Mouse (Mus musculus): ENCODE results near the gene Fscn2. TPM values are rescaled to one million over a fixed set of nuclear protein-coding genes. Genes with fewer than 3 reads are reported as not detected.

Gene Fscn2
- total RNA-seq, 2 experiments from 2014 or later = 0.33 TPM; not detected in 1

DNA sequence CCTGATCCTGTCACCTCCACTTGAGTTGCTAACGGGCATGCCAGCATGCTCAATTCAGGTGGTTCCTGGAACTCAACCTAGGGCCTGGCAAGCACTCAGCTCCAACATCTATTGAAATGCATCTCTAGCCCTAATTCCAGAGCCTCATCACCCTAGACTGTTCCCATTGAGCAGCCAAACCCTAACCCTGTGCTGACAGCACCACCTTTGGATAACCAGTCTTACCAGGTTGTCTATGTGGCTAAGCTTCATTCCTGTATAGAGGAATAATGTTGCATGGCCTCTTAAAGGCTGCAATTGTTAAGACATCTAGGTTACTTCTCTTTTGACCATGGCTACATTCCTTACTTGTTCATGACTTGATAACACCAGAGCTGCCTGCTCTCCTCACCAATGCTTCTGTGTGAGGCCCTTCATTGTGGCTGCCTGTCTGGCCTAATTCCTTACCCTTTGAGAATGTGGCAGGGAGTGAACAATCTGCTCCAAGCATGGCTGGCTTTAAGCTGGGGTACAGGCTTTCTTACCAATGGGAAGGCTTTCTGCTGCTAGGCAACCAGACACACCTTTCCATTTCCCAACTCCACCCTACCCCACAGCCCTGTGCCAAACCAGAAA lies 16.2 kb upstream of the Fscn2 start:
- DNase-seq (ENCODE audit: low spot score in 2 of 2) = peak in 1 of 2 experiments; percentile 22

DNA sequence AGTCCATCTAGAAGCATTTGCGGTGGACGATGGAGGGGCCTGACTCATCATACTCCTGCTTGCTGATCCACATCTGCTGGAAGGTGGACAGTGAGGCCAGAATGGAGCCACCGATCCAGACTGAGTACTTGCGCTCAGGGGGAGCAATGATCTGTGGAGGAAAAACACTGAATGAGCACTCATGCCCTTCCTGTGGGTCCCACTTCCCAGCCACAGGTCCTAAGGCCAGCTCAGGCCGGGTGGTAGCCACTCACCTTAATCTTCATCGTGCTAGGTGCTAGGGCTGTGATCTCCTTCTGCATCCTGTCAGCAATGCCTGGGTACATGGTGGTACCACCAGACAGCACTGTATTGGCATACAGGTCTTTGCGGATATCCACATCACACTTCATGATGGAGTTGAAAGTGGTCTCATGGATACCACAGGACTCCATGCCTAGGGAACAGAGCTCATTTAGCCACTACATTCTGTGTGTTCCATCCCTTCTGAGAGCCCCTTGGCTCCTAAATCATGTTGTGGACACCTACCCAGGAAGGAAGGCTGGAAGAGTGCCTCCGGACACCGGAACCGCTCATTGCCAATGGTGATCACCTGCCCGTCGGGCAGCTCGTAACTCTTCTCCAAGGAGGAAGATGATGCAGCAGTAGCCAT lies 14.8 kb upstream of the Fscn2 start:
- DNase-seq (ENCODE audit: low spot score in 2 of 2) = peak in 1 of 2 experiments; percentile 27

DNA sequence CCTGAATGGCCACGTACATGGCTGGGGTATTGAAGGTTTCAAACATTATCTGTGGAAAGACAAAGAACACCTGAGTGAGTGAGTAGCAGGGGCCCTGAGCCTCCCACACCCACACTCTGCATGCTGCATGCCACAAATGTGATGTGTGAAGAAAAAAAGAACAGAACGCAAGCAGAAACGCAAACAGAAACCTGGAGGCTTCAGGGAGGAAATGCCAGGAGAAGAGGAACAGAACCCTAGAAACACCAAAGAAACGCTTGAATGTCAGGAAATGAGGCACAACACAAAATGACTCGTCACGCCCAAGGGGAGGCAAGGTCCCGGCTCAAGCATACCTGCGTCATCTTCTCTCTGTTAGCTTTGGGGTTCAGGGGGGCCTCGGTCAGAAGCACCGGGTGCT lies 14.0 kb upstream of the Fscn2 start:
- DNase-seq (ENCODE audit: low spot score in 2 of 2) = peak in 1 of 2 experiments; percentile 22

DNA sequence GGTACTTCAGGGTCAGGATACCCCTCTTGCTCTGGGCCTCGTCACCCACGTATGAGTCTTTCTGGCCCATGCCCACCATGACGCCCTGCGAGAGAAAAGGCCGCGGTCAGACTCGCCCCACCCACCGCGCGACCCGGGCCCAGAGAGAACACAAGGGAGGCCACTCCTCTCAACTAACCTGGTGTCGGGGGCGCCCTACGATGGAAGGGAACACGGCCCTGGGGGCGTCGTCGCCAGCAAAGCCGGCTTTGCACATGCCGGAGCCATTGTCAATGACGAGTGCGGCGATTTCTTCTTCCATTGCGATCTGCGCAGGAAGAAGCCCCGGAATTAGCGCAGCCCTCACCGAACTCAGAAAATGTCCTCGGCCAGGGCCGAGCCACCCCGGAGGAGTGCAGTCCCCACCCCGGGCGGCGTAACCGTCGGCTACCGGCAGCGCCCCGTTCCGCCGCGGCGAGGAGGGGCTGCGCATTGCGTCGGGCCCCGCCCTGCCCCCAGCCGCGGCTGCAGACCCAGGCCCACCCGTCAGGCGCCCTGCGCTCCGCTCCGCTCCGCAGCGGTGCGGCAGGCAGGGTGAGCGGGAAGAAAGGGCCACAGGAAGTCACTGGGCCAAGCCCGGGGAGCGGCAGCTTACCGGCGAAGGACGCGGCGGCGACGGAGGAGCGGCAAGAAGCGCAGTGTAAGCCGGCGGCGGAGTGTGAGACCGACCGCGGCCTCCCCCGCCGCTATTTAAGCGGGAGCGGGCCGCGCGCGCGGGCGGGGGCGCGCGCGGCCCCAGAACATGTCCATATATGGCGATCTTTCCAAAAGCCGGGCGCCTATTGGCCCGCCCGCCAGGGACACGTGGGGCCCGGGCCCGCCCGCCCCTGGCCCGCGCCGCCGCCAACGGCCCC lies 13.3 kb upstream of the Fscn2 start, which contains the start of gene Actg1:
Gene Actg1 (minus strand): TSS at position 752 of the 893 bp plus-strand sequence.
- DNase-seq (ENCODE audit: low spot score in 2 of 2) = peak; percentile 87

DNA sequence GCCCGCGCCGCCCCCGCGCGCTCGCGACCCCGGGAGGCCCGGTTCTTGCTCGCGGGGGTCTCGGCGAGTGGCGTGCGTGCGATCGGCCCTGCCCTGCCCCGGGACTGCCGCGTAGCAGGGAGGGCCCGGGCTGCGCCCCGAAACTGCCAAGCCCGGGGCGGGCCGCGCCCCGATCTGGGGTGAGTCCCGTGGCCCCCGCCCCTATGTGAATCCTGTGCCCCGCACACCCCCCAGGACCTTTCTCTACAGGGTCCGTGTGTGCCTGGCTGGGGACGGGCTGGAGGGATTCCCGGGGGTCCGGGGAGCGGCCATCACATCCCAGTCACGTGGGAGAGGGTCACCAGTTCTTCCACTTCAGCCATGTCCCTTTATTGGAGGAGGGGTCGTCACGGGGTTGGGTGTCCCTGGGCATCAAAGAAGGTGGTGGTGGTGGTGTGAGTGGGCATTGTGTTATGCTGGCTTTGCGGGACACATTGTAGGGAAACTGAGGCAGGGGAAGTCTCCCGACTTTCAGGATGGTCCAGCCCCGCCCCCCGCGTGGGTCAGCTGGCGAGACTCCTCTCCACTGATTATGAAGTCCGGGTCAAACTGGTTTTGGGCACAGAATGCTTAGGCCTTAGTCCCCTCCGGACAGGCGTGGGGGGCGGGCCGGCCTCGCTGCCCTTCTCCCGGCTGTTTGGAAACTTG lies 12.5 kb upstream of the Fscn2 start:
- DNase-seq (ENCODE audit: low spot score in 2 of 2) = peak; percentile 59 to 66

DNA sequence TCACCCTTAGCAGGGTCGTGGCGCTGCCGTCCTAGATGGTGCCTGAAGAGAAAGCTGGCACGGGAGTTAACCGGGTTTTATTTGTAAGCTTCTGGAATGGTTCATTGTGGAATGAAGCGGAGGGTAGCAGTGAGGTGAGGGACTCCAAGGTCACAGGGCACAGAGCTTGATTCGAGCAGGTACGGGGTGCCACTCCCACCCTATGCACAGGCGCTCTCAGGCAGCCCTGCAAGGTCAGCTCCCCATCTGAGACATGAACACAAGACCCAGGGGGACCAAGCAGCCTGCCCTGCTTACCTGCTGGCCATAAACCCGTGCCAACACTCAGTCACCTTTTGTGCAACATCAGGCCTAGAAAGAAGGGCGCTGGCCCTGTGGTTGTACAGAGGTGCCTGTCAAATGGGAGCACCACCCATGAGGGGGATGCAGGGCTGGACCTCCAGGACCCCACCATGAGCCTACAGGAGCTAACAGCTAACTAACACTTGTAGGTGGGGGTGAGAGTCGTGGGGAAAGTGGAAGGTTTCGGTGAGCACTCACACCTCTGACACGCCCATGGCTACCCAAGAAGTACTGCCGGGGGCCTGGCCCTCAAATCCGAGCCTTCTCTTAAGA lies 11.9 kb upstream of the Fscn2 start:
- DNase-seq (ENCODE audit: low spot score in 2 of 2) = peak; percentile 56 to 59

DNA sequence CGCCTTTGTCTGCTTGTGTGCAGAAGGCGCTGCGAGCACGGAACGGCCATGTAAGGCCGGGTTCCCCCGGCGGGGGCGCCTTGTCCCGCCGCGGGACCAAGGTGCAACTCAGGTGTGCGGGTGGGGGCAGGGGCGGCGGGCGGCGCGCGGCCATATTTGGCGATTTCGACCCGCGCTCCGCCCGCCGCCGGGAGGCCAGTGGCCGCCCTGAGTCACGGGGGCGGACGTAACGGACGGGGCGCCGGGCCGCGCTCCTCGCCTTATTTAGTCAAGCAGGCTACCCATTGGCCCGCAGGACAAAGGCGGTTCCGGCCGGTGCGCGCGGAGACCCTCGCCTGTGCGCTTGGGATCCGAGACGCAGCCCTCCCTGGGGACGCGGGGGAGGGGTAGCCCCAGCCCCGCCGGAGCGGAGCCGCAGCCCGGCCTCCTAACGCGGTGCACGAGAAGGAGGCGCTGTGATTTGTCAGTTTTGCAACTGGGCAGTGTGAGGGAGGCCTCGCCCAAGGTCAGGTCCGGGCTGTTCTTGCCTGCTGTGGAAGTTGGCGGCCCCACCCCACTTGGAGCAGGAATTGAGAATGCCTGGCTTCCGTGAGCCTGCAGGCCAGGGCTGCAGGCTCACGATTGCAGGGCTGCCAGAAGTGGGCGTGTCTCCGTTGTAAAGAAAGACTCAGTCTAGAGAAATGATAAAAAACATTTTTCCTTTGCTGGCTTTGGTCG lies 11.2 kb upstream of the Fscn2 start:
- peak; percentile 85 to 88 for DNase-seq (ENCODE audit: low spot score in 2 of 2)

DNA sequence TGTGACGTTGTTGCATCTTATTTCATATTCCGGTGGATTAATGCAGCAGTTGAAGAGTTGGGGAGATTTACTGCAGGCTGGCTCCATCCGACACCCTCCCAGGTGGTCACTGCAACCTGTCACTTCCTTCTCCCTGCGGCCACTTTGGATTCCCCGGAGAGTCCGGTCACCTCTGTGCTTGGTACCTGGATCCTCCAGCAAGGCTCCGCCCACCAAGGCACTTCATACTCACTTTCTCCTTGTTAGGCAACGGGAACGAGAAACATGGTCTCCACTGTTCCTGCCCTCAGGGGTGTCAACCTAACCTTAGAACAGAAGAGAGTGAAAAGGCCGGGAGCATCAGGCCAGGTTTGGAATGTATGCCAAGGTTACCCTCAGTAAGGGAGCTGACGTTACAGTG lies 10.6 kb upstream of the Fscn2 start:
- peak; percentile 38 to 44 for DNase-seq (ENCODE audit: low spot score in 2 of 2)

DNA sequence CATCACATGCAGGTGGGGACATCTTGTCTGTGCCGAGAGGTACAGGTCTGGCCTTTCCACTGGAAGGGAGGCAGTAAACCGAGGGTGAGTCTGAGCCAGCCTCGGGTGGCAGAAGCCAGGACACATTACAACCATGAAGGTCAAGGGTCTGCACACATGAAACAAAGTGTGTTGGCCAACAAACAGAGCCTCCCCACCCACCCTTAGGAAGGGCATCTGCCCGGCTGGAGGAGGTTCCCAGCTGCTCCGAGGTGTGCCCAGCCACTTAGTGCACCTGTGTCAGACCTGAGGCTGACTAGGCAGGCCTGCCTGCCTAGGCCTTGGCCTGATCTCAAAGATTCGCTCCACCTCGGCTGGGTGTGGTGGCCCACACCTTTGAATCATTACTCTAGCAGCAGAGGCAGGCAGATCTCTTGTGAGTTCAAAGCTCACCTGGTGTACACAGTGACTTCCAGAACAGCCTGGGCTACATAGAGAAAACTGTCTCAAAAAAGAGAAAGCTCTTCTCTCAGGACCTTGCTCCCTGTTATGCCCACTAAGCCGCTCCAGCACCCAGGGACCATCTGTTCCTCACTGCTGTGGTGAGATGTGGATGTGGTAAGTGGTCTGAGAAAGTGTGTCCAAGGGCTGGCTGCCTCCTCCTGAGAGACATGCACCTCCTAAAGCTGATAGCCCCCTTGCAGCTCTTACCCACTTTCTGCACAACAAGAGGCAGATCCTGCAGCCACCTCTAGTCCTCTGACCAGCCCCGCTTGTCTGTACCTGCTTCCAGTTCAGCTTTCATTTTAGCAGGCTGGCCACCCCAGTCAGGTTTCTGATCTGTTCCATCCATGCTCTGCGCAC lies 9.9 kb upstream of the Fscn2 start:
- peak; percentile 13 to 31 for DNase-seq (ENCODE audit: low spot score in 2 of 2)

DNA sequence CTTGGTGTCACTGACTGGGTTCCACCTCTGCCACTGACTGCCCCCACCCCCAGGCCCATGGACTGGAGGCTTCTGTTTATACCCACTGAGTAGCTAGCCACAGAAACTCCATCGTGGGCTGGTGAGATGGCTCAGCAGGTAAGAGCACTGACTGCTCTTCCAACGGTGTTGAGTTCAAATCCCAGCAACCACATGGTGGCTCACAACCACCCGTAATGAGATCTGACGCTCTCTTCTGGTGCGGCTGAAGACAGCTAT lies 9.3 kb upstream of the Fscn2 start:
- peak in 1 of 2 experiments; percentile 6 for DNase-seq (ENCODE audit: low spot score in 2 of 2)

DNA sequence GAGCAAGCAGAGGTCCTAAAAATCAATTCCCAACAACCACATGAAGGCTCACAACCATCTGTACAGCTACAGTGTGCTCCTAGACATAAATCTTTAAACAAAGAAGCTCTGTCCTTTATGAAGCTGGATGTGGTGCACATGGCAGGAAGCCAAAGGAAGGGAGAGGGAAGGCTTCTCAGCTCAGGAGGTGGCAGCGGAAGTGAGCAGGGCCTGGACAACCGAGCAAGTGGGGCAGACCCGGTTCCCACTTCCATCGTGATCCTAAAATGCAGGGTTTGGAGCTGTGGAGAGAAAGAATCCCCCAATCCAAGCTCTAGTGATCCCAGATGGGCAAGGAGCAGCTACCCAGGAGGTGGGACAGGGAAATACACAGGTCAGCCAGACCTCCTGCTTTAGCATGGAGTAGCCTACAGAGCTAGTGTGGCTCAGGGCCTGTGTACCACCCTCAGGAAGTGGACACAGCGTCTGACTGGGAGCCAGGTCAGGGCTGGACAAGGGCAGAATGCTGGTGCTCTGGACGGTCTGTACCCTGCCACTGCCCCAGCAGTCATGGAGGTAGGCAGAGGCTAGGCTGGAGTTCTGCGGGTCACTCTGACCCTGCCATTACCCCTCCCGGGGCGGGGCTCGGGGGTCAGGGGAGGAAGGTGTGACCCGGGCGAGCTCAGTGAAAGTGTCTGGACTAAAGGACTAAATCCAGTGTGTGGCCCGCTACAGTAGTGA lies 8.6 kb upstream of the Fscn2 start:
- DNase-seq (ENCODE audit: low spot score in 2 of 2) = peak; percentile 23 to 44

DNA sequence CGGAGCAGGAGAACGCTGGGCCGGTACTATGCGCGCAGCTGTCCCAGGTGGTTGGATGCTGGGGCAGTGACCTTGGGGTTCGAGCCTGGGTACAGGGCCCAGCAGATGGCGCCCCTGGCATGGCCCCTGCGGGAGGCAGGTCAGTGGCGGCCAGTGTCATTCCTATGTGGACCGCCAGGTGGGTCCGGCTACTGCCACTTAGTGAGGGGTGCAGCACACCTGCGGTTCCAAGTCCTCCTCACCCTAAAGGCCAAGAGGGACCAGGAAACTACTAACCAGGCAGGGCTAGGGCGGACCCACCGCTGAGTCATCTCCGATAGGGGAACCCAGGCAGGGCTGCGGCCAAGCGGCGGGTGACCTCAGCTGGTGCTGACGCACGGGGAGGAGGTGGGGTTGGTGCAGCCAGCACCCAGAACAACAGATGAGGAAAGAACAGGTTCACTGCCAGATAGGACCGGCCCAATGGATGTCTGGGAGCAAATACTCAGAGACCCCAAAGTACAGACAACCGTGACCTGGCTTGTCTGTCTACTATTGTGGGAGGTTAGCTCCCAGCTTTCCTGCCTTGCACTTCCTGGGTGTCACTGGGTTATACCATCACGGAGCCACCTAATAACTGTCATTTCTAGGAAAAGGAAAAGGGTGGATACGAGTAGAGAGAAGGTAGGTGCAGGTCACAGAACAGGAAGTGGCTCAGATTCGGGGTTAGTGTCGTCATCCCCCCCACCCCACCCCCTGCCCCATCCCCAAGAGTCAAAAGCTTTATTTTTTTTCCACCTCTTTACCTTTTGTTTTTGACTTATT lies 7.6 kb upstream of the Fscn2 start:
- DNase-seq (ENCODE audit: low spot score in 2 of 2) = peak; percentile 76 to 81

DNA sequence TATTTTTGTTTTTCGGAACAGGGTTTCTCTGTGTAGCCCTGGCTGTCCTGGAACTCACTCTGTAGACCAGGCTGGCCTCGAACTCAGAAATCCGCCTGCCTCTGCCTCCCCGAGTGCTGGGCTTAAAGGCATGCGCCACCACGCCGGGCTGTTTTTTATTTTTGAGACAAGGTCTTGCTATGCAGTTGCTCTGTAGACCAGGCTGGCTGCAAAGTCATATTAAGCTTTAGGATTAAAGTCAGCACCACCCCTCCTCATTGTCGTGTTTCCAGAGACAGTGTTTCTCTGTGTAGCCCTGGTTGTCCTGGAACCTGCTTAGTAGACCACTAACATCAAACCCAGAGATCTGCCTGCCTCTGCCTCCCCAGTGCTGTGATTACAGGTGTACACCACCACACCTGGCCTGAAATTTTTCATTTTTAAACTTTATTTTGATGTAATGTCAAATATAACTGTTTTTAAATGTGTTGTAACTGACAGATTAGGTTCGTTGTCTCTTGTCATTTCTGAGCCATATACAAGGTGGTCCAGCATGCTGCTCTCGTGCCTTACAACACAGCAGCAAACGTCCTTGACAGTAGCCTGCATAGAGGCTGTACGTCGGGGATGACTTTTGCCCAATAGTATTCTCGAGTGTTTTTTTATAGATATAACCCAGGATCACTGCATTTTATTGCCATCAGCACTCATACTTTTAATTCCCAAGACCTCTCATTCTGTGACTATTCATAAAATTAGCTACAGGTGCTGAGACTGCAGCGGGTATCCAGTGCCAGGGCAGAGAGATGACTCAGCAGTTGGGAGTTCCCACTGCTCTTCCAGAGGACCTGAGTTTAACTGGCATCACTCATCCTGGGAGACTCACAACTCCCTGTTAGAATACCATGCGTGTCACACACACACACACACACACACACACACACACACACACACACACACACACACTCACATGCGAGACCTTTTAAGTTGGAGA lies 6.7 kb upstream of the Fscn2 start:
- peak; percentile 10 to 22 for DNase-seq (ENCODE audit: low spot score in 2 of 2)

DNA sequence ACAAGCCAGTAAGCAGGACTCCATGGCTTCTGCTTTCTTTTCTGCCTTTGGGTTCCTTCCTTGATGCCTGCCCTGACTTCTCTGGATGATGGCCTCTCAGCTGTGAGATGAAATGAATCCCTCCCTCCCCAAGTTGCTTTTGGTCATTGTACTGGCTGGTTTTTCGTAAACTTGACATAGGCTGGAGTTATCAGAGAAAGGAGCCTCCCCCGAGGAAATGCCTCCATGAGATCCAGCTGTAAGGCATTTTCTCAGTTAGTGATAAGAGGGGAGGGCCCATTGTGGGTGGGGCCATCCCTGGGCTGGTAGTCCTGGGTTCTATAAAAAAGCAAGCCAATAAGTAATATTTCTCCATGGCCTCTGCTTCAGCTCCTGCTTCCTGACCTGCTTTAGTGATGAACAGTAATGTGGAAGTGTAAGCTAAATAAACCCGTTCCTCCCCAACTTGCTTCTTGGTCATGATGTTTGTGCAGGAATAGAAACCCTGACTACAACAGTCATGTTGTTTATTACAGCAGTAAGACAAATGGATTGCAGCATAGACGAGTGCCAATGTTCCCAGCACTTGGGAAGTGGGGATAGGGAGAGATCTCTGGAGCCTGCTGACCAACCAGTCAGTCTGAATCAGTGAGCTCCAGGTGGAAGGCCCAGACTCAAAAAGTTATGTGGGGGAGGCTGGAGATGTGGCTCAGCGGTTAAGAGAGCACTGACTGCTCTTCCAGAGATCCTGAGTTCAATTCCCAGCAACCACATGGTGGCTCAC lies 5.9 kb upstream of the Fscn2 start:
- DNase-seq (ENCODE audit: low spot score in 2 of 2) = no peak

DNA sequence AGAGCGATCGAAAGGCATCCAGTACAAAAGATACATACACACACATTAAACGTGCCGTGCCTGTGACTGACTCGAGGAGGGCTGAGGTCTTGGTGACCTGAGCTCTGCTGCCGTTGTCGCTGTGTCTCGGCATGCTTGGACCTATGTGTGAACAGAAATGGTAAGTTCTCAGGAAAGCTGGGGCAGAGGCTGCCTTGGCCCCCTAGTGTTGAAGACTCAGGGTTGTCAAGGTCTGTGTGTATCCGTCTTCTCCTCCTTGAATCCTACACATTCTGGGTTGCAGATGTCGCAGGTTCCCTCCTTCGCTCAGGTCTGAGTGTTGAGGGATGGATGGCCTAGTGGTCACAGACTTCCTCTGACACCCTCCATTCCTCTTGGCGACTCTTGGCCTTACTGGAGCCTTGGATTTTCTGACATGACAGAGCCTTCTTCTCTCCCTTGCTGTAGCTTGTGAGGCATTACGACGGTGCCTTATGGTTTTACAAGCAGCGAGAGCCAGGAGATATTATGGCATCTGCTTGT lies 5.0 kb upstream of the Fscn2 start:
- DNase-seq (ENCODE audit: low spot score in 2 of 2) = peak in 1 of 2 experiments; percentile 19

DNA sequence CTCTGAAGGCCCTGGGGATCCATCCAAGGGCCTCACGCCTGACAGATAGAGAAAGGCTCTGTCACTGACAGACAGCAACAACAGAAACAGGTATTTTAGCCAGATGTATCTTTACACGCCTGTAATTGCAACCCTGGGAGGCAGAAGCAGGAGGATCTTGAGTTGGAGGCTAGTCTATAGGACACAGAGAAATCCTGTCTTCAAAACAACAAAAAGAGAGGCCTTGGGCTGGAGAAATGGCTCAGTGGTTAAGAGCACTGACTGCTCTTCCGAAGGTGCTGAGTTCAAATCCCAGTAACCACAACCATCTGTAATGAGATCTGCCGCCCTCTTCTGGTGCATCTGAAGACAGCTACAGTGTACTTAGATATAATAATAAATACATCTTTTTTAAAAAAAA lies 4.4 kb upstream of the Fscn2 start:
- DNase-seq (ENCODE audit: low spot score in 2 of 2) = no peak

All from adrenal gland, adult 18-20 months (tissue).